Mouse (Mus musculus): ENCODE data around the gene Myf5.

The Myf5 gene

DNA sequence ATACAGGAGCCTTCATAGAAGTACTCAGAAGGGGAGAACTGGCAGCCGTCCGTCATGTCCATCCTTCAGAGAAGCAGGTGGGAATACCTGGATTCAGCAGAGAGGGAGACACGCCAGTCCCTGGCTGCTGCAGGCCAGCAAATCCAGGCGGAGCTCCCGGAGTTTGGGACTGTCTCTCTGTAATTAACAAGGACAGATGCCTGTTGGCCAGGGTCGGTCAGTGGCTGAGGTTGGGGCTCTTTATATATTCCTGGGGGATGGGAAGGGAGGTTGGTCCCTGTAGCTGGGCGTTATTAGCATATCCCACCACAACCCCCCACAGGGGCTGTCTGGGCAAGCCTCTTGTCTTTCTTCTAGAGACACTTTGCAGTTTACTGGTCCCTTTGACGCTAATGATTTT is at the start of gene Myf5:
Gene Myf5, minus strand, starts transcription at position 265 of the 400 bp plus-strand sequence.
- no peak for DNase-seq

DNA sequence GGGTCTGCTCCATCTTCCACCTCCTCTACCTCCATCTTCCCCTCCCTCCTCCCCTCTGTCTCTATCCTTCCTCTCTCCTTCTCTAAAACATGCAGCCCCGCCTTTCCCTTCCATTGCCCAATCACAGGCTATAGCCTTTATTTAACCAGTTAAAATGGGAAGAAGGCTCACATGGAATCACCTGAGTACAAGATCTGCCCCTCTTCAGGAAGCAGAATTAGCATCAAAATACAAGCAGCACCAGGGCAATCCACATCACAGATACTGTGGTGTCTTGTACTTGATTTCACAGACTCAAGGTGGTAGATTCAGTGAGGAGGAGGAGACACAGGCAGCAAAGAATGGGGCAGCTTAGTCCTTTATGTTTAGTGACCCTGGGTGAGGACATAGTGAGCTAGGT is 42.8 kb upstream of the Myf5 start:
- DNase-seq, result no peak

DNA sequence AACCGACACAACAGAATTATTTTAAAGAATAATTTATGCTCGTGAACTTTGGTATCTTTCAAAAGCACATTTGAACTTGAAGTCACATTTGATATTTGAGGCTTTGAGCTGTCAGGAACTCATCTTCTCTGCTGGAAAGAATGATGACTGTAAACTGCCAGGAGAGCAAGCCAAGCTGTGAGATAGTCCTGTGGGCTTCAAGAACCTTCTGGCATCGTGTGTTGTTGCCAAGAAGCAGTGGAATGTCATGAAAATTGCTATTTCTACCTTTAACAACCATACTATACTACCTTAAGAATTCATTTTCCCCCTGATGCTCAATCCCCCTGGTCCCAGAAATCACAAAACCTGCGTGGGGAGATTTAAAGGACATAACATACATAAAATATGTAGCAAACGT is 33.3 kb upstream of the Myf5 start:
- no peak for DNase-seq

DNA sequence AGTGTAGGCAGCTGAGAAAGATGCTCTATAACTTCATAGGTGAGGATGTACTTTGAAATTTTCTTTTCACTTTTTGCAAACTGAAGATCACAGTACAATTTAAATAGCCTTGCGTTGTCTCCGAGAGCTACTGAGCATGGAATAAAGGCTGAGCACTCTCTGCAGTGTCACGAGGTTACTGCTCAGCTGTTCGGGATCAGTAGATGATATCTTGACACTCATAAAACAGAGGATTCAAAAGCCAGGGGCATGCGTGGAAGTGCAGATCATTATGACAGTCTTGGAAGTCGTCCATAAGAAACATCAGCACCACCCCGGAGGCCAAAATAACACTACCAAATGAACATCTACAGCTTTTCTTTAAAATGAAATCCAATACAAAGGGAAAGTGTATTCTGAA is 30.7 kb upstream of the Myf5 start:
- no peak for DNase-seq

DNA sequence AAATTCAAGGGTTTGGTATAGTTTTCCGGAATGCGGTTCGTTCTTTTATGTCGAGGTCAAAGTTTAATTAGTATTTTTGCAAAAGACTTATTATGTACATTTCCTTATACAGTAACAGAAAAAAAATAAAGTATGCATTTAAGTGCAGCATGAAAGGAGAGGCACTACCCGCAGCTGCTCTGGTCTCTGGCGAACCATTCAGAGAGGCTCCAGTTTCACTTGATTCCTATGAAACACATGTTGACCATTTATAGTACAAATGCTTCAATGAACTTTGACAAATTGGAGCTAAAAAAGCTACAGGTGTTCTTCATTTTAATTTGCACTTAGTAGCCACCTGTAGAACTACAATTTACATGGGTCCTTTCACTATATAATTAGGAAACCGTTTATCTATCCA is 28.8 kb upstream of the Myf5 start:
- no peak for DNase-seq

DNA sequence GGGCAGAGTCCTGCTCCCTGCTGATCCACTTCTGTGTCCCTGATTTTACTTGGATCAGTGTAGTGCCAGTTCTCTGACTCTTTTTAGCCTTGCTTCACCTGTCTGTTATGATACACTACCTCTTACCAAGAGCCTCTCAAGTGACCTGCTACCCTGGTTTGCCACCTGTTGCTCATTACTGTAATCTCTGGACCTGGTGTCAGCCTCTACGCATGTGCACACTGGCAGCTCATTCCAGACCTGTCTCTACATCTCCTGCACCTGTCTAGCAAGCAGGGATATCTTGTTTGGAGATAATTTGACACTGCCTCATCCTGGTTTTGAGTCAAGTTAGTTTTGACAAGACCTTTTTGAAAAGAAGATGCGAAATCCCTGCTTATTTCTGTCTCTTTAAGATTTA is 20.5 kb upstream of the Myf5 start:
- no peak for DNase-seq

DNA sequence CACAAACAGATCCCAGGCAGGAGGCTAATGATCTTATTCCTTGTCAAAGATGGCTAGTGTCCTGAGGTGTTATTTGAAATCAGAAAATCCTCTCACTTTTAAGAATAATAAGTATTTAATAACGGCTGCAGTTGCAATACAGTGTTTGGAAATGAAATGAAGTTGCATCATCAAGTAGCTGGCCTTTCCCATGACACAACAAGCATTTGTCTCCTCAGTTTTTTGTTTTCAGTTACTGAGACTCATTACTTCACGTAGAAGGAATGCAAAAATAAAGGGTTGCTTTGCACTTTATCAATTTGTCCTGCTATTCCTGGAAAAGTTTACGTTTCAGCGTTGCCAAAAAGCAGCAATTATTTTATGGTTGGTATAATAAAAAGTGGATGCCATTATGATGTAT is 17.5 kb upstream of the Myf5 start:
- DNase-seq, result no peak

DNA sequence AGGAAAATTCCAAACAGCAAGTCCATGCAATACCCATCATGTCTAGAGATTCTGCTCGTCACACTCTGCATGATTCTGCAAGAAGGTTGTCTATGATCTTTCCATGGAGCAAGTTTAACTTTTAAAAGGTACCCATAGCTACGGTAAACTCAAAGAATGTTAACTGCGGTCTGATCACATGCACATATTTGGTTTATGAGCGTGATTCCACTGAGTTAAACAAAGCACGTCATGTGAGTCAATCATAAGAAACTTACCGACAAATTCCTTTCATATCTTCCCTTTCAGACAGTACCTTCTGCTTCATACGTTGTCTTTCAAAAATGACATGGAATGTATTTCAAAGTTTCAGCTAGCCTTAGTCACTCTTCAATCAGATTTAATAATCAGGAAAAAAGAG is 16.3 kb upstream of the Myf5 start:
- DNase-seq, result no peak

DNA sequence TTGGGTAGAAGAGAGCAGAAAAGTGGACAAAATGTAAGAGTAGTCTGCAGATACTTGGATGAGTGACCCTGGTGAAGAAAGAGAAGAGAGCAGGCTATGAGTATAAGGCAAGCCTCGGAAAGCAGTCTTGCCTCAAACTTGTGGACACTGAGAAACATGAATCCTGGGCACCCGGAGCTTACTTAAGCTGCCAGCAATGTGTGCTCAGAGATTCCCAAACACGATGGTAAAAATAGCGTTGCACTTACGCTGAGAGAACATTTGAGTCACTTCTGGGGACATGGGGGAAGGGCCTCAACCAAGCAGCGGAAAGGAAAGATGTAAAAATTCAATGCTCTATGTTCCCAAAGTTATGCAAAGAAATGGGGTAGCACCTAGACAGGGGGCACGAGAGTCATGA is 13.7 kb upstream of the Myf5 start:
- no peak for DNase-seq

DNA sequence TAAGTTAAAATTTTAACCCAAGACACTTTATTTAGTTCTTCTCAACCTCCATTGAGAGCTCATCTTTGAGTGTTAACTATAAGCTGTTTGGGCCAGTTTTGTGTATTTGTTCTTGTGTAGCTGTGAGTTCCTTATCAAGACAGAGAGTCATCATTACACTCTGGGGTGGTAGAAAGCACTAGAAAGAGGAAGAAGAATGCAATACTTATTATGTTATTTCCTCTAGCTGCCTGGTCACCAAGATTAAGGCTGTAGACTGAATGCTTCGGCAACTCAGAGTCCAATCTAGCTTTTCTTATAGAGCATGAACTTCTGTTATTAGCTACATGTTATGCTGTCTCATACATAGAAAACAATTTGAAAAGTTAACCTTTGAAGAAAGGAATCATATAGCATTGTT is 10.5 kb upstream of the Myf5 start:
- DNase-seq, result no peak

DNA sequence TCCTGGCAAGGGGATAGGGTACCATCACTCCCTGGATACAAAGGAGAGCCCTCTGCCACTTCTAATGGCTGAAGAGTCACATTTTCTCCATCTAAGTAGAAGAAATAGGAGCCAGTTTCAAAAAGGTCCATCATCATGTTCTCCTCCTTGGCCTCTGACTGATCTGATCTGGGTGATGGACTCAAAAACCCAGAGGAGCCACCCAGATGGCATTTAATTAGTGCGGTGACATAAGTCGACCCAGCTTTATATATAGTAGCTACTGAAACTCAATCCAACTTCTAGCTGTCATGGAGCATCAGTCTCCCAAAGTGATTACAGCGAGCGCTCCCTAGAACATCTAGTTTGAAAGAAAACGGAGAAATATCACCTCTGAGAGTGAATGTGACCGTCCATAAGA is 8.6 kb upstream of the Myf5 start, which contains the start of gene Myf6:
Gene Myf6, minus strand, starts transcription at position 170 of the 400 bp plus-strand sequence.
- no peak for DNase-seq

DNA sequence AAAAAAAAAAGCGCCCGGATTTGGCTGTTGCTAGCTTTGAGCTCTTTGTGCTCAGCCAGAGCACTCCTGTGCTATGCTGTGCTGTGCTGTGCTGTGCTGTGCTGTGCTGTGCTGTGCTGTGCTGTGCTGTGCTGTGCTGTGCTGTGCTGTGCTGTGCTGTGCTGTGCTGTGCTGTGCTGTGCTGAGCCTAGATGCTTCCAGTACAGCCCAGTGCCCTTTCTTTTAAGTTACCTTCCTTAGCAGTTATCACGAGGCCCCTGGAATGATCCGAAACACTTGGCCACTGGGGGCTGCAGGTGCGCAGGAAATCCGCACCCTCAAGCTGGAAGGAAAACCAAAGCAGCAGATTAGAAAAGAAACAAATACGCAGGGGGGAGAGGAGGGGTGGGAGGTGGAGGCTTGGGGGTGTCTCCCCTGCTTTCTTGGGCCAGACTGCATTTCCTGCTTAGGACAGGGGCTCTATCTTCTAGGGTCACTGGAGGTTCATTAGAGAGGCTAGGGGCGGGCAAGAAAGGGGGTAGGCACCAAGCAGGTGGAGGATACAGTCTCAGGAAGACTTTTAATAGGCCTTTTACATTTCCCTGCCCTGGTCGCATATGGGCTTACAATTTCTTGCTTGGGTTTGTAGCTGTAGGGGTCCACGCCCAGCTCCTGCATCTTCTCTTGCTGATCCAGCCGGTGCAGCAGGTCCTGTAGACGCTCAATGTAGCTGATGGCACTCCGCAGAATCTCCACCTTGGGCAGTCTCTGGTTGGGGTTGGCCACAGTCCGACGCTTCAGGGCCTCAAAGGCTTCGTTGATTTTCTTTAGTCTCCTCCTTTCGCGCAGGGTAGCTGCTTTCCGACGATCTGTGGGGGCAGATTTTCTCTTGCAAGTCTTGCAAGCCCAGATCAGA is 7.9 kb upstream of the Myf5 start:
- DNase-seq, result no peak

DNA sequence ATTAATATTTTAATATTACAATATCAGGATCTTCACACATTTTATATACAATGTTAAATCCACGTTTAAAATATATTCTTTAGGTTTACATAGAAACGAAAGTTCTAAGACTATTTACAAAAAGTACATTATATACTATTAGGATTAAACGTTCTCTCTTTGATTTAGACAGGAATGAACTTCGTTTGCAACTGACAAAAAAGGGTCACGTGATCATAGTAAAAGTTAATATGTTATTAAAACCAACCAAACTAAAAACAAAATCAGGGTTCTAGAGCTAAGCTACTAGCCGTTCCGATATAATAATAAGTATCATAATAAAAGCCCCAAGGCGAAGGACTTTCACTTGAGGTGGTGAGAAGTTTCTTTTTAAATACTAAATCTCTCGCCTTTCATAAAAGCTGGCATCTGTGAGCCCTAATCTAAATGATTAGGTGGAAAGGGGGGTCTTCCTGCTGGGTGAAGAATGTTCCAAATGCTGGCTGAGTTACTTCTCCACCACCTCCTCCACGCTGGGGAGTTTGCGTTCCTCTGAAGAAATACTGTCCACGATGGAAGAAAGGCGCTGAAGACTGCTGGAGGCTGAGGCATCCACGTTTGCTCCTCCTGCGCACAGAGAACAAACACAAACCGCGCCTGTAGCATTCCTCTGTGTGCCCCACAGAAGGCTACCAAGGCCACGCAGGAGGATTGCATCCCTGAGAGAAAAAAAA is 7.1 kb upstream of the Myf5 start:
- no peak for DNase-seq

DNA sequence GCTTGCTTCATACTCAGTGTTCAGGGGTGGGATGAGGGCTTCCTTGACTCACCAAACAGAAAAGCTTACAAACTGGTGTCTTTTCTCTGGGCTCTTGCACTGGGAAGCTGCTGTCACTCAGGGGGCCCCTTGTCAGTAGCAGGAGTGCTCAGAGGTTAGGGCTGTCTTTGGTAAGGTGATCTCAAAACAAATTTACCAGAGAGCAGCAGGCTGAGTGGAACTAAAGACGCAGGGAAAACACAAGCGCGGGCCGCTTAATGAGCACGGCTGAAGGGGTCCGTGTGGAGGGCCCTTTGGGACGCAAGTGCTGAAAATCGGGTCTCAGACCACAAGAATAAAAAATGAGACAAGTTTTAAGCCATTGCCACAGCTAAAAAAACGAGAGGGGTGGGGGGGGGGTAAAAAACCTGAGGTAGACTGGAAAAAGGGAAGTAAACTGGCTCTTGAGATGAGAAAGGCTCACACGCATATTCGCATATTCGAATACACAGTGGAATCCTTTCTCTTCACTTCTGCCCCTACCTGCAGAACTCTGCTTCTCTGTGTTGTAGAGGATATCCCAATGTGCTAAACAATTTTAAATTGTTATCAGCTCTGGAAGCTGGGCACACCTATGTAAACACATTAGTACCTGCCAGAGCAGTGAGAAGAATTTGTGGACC is 2.9 kb upstream of the Myf5 start:
- DNase-seq, result no peak

DNA sequence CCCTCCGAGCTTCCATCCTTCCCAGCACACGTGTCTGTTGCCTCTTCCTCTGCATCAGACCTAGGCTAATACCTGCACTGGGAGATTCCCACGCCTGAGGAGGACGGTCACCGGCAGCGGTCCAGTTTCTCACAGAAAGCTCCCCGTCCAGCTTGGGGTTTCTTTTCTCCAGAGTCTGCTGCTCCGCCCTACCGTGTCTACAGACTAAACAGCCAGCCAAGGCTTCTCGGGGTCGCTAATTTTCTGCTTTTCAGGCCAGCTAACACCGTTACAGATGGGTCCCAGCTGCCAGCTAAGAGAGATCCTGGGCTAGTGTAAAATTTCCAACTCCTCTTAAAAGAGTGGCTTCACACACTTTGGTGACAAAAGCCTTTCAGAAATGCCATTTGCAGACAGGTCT is 836 bp upstream of the Myf5 start:
- DNase-seq, result no peak

DNA sequence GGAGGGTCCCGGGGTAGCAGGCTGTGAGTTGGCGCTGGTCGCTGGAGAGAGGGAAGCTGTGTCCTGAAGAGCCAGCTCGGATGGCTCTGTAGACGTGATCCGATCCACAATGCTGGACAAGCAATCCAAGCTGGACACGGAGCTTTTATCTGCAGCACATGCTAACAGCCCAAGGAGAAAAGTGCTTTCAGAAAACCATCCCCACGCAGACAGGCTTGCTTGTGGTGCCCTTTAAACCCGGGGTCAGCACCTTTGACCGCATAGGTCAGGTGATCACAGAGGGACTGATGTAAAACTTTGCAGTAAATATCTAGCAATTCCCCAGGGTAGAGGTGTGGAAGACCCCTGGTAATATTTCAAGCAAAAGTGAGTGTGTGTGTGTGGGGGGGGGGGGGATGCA is 1.9 kb downstream of the Myf5 start:
- DNase-seq, result no peak

DNA sequence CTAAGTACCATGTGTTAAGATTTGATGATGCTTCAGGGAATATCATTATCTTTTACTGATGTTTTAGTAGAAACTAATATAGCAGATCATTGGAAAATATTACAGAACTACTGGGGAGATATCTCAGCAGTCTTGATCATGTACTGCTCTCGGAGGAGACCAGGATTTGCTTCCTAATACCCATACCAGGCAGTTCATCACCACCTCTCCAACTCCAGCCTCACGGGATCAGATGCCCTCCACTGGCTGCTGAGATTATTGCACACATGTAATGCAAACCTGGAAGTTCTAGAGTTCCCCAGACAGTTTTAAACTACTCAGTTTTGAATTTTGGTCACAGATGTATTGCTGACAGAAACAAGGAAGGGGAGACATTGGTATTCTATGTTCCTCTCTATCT is 12.4 kb downstream of the Myf5 start:
- DNase-seq, result peak; percentile 8

DNA sequence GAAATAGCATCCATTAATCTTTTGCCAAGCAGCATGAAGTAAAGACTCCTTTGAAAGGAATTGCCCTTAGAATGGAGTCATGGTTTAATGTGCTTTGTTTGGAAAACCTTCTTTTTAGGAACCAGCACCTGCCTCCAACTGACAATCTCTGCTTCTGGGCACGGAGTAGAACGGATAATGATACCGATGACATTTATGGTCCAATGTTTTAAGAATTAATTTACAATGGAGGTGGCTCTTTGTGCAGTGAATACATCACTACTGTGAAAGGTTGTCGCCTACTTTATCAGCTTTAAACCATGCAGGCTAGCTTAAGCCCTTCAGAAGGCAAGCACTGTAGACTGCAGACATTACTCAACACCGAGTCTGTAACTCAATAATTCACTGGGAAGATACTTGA is 14.2 kb downstream of the Myf5 start:
- DNase-seq, result no peak

DNA sequence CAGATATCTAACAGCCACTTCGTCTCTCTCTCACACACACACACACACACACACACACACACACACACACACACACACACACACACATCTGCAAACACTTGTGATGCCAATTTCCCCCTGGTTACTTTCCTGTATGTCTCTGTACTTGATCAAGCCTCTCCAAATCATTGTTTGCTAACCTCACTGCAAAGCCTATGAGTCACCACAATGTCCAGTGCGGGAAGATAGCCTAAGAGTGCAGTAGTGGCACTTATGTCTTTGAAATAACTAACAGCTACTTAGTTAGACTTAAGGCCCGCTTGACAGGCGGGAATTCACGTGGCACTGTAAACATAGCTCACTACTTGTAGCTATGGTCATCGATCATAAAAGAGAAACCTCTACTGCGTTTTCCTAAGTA is 18.1 kb downstream of the Myf5 start:
- no peak for DNase-seq

DNA sequence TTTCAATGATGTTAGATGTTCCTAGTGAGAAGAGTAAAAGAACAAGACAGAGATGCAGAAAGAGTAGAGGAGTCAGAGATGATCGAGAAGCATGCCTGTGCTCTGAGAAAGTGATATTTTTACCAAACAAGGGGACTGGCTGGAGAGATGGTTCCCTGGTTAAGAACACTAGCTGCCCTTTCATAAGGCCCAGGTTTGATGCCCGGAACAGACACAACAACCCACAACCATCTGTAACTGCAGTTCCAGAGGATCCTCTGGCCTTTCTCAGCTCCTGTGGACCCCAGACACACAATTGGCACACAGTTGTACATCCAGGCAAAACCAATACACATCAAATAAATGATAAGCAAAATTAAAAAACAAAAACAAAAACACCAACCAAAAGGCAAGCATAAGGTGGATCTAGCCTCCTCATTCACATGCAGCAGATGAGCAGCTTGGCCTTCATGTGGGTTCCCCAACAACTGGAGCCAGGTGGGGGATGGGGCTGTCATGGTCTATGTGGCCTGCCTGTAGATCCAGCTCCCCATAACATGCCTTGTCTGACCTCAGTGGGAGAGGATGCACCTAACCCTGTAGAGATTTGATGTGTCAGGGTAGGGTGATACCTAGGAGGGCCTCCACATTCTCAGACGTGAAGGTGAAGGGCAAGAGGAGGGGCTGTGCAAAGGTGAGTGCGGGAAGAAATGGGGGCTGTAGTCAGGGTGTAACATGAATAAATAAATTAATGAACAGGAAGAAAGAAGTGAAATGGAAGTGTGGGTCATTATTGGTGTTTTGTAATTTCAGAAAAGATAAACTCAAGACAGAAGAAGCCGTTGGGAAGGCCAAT is 36.2 kb downstream of the Myf5 start:
- DNase-seq, result no peak

DNA sequence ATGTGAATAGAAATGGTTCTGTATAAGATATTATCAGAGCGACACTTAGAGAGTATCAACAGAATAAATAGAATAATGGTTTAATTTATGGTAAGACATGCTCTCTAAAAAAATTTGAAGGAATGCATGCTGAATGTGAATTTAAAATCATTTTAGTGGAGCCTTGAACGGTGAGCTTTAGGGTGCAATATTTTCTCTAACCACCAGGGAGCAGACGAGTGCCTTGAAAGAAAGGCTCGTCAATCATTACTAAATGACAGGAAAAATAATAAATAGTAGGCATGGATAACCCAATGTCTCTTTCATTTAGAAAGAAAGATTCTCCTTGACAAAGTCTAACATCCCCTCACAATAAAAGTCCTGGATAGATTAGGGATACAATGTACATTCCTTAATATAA is 43.2 kb downstream of the Myf5 start:
- DNase-seq, result no peak

DNA sequence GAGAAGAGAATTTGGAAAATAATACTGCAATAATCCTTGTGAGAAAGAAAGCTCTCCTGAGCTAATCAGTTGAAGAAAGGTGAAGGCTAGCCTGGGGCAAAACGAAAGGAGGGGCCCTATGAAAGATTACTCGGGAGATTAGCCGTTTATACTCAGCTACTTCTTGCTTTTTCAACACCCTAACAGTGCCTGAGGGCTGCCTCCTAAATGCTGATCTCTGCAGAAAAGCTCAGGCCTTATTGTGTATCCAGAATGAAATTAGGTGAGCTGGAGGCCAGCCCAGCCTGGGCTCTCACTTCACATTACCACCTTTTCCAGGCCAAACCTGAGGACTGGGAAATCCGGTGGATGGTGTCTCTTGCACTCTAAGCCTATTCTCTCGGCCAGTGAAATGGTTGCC is 49.0 kb downstream of the Myf5 start:
- no peak for DNase-seq

Measured in cerebellum, adult 8-10 months (tissue).